Mouse (Mus musculus): ENCODE results near the gene Uba2.

DNA sequence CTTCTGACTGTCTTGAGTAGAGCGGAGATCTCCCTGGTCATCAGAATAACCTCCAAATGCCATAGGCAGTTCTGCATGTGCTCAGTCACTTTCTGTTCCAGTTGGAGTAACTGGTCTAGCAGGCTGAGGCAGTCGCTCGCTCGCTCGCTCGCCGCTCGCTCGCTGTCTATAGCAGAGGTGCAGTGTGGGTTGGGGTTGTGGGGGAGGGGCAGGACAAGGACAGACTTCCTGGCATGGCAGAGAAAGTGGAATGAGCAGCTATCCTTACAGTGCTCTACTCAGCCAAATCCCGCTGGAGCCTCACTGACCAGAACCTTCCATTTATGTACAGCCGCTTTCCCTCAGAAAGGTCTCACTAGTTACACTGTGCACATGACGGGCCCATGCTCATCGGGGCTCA lies 14.0 kb upstream of the Uba2 start:
- no peak for TF ChIP-seq GATA1 (IDR thresholded peaks at IDR 0.05; ENCODE audit: low read length)
- TF ChIP-seq TAL1 (IDR thresholded peaks at IDR 0.05; ENCODE audit: low read length) = no peak

All from erythroblast, embryonic 14.5 days (primary cell).